Mouse (Mus musculus) G1E (cell line): Measurements from ENCODE around the gene Golga5. TPM values are rescaled to one million over a fixed set of nuclear protein-coding genes. Genes with fewer than 3 reads are reported as not detected.

ENCODE experiments used
- ATAC-seq: 2 replicates; pipeline ENCODE4 v1.8.0; 2016; ENCODE audit warnings: mild to moderate bottlenecking; ENCODE audit not compliant: insufficient number of reproducible peaks, poor library complexity, low FRiP score, severe bottlenecking; ENCODE audit errors: extremely low read depth
- DNase-seq: peaks from one replicate; pipeline ENCODE4 v3.0.0; 2012; ENCODE audit warnings: low spot score
- H3K27me3 ChIP-seq: 2 replicates; pipeline ENCODE4 v1.6.1; 2012; ENCODE audit warnings: mild to moderate bottlenecking, low read length, inconsistent platforms; ENCODE audit not compliant: insufficient read depth
- H3K36me3 ChIP-seq: replicated peaks from 2 replicates; pipeline ENCODE3; 2012; ENCODE audit warnings: mild to moderate bottlenecking, inconsistent platforms
- H3K4me1 ChIP-seq: 2 replicates; pipeline ENCODE4 v1.6.1; 2012; ENCODE audit warnings: low read depth, low read length, inconsistent platforms, mixed read lengths; ENCODE audit not compliant: insufficient read depth
- H3K4me3 ChIP-seq: 2 replicates; pipeline ENCODE4 v1.5.1; 2012; ENCODE audit warnings: low read depth, mild to moderate bottlenecking, inconsistent platforms, low read length, moderate library complexity, mixed read lengths
- H3K9me3 ChIP-seq: replicated peaks from 2 replicates; pipeline ENCODE4 v1.6.1; 2012; ENCODE audit warnings: inconsistent platforms
- CTCF ChIP-seq: IDR thresholded peaks from 2 replicates; pipeline ENCODE4 v1.5.1; 2012; ENCODE audit warnings: low read depth, low read length, inconsistent platforms, mixed read lengths
- GATA1 ChIP-seq: IDR thresholded peaks from 2 replicates; pipeline ENCODE4 v1.6.1; 2012; ENCODE audit warnings: borderline replicate concordance, low read length, inconsistent platforms, mixed read lengths
- GATA2 ChIP-seq: IDR thresholded peaks from 2 replicates; pipeline ENCODE4 v1.6.1; 2012; ENCODE audit warnings: low read depth, low read length, inconsistent platforms, borderline replicate concordance
- POLR2AphosphoS5 ChIP-seq: IDR thresholded peaks from 2 replicates; pipeline ENCODE4 v1.6.1; 2012; ENCODE audit warnings: low read depth, low read length, inconsistent platforms; ENCODE audit not compliant: insufficient replicate concordance
- TAL1 ChIP-seq: conservative IDR thresholded peaks from 2 replicates; pipeline ENCODE4 v1.6.1; 2012; ENCODE audit warnings: low read depth, low read length, inconsistent platforms, mixed read lengths
- polyA plus RNA-seq: library from polyadenylated mRNA; stranded (reverse); fragments of >175 nt; gene quantifications from 2 replicates; pipeline ENCODE4 v1.2.3, GENCODE M21; 2012
- total RNA-seq, 2 experiments: library from RNA; stranded (forward) in 1 of 2; stranded (reverse) in 1 of 2; fragments of 200-1000 nt in 1 of 2; fragments of >200 nt in 1 of 2; fragmentation: Nextera tagmentation in 1 of 2; gene quantifications; 2 replicates each; pipeline ENCODE4 v1.2.3; 2014 to 2017

Golga5 gene
- total and polyA plus RNA-seq, 3 experiments, result 10.1 to 86.3 (median 63.6) TPM

GRCm38 (mm10) chr12:102436939-102437526, 31.9 kb upstream of the Golga5 start:
- H3K4me1 ChIP-seq, result peaks cover 55% of the 10 kb centered on the region
- TF ChIP-seq CTCF (no peak), TAL1 (no peak), POLR2AphosphoS5 (no peak), GATA2 (no peak)
- no peak overlapping the region for H3K4me3 ChIP-seq

GRCm38 (mm10) chr12:102437952-102438351, 31.0 kb upstream of the Golga5 start:
- H3K4me3 ChIP-seq, result no peak overlapping the region
- peaks cover 57% of the 10 kb centered on the region for H3K4me1 ChIP-seq
- no peak for TF ChIP-seq TAL1
- no peak for TF ChIP-seq CTCF
- TF ChIP-seq POLR2AphosphoS5, result no peak
- no peak for TF ChIP-seq GATA1
- no peak for TF ChIP-seq GATA2
- peaks cover 3% of the 10 kb centered on the region; the same call in 1 of the 2 replicates for H3K27me3 ChIP-seq
- DNase-seq, result no peak
- no peaks in the 10 kb centered on the region for H3K36me3 ChIP-seq
- H3K9me3 ChIP-seq, result no peaks in the 10 kb centered on the region
- no peak for ATAC-seq

More at GRCm38 (mm10) chr12:102436939-102437526, 31.9 kb upstream of the Golga5 start:
- DNase-seq, result no peak
- ATAC-seq, result no peak
- no peaks in the 10 kb centered on the region for H3K9me3 ChIP-seq
- H3K36me3 ChIP-seq, result no peaks in the 10 kb centered on the region
- peaks cover 3% of the 10 kb centered on the region; the same call in 1 of the 2 replicates for H3K27me3 ChIP-seq

GRCm38 (mm10) chr12:102438983-102439631, 29.8 kb upstream of the Golga5 start:
- no peak for ATAC-seq
- Histone ChIP-seq H3K27me3 (peaks cover 3% of the 10 kb centered on the region; the same call in 1 of the 2 replicates), H3K4me3 (peak overlapping the region; percentile 72), H3K9me3 (no peaks in the 10 kb centered on the region), H3K36me3 (no peaks in the 10 kb centered on the region), H3K4me1 (peaks cover 52% of the 10 kb centered on the region)
- TF ChIP-seq GATA1 (no peak), GATA2 (no peak), POLR2AphosphoS5 (no peak), CTCF (no peak), TAL1 (no peak)
- DNase-seq, result no peak

GRCm38 (mm10) chr12:102439632-102440023, 29.3 kb upstream of the Golga5 start, which contains the start of gene Lgmn:
Gene Lgmn, minus strand, starts transcription at chr12:102439813.
- no peak for TF ChIP-seq POLR2AphosphoS5
- no peak for TF ChIP-seq CTCF
- no peak for TF ChIP-seq GATA1
- no peak for TF ChIP-seq TAL1
- no peak for TF ChIP-seq GATA2
- ATAC-seq (peak; percentile 96), DNase-seq (peak; percentile 93)
- Histone ChIP-seq H3K27me3 (peaks cover 3% of the 10 kb centered on the region; the same call in 1 of the 2 replicates), H3K36me3 (no peaks in the 10 kb centered on the region), H3K9me3 (no peaks in the 10 kb centered on the region), H3K4me3 (peak within 1 kb of the TSS; percentile 72), H3K4me1 (peaks cover 47% of the 10 kb centered on the region)

GRCm38 (mm10) chr12:102440551-102440950, 28.4 kb upstream of the Golga5 start:
- H3K4me1 ChIP-seq, result peaks cover 51% of the 10 kb centered on the region
- H3K4me3 ChIP-seq, result no peak overlapping the region; the same call in 1 of the 2 replicates
- TF ChIP-seq TAL1 (peak; percentile 37; the same call in 1 of the 2 replicates), POLR2AphosphoS5 (no peak)
- ATAC-seq (peak; percentile 47), DNase-seq (peak; percentile 47)
- no peaks in the 10 kb centered on the region for H3K9me3 ChIP-seq
- H3K36me3 ChIP-seq, result no peaks in the 10 kb centered on the region
- peaks cover 6% of the 10 kb centered on the region for H3K27me3 ChIP-seq

GRCm38 (mm10) chr12:102441141-102441540, 27.8 kb upstream of the Golga5 start:
- peaks cover 51% of the 10 kb centered on the region for H3K4me1 ChIP-seq
- no peak for ATAC-seq
- no peak for DNase-seq
- H3K4me3 ChIP-seq, result no peak overlapping the region
- no peaks in the 10 kb centered on the region for H3K9me3 ChIP-seq
- H3K27me3 ChIP-seq, result peaks cover 7% of the 10 kb centered on the region
- TF ChIP-seq CTCF (no peak), GATA2 (no peak), GATA1 (no peak)
- no peaks in the 10 kb centered on the region for H3K36me3 ChIP-seq
